Mouse (Mus musculus) gastrocnemius, postnatal 14 days (tissue): Measurements from ENCODE around the gene C3. TPM values are rescaled to one million over a fixed set of nuclear protein-coding genes. Genes with fewer than 3 reads are reported as not detected.

Experiments used
- DNase-seq: peaks from one replicate; pipeline ENCODE4 v3.0.0; 2021; ENCODE audit warnings: mixed read lengths
- intact Hi-C: fragments of 180-260 bp; cut with DNase I; formaldehyde crosslinking; loops from one replicate; pipeline ENCODE4 v1.15.1; 2025; ENCODE audit warnings: low total_unique reads
- total RNA-seq, 2 experiments: library from RNA; stranded (reverse); gene quantifications; 2 replicates each; pipeline ENCODE4 v1.2.3; 2021

The C3 gene
- total RNA-seq, 2 experiments from 2014 or later: 0.60 to 1.2 TPM

- no peak for DNase-seq
- intact Hi-C loops: no loop called here
Measured at GRCm38 (mm10) chr17:57251431-57251830, 23.5 kb upstream of the C3 start.

GRCm38 (mm10) chr17:57250461-57251160 is 22.7 kb upstream of the C3 start:
- intact Hi-C loops: no loop called here
- peak; percentile 70 for DNase-seq

GRCm38 (mm10) chr17:57249186-57250181 is 21.5 kb upstream of the C3 start, which contains the start of gene Trip10:
Trip10 (plus strand) TSS chr17:57249455.
- intact Hi-C loops: loop anchor here (2.0 kb wide), 1 partner anchor 27 kb away; no protein-coding TSS in a partner anchor
- DNase-seq: peak; percentile 97

- DNase-seq: peak; percentile 14
- intact Hi-C loops: loop anchor here (2.0 kb wide), 1 partner anchor 28 kb away; no protein-coding TSS in a partner anchor
Measured at GRCm38 (mm10) chr17:57248771-57249170, 20.8 kb upstream of the C3 start.

- DNase-seq: peak; percentile 84
- intact Hi-C loops: loop anchor here (2.0 kb wide), 1 partner anchor 29 kb away; no protein-coding TSS in a partner anchor
Measured at GRCm38 (mm10) chr17:57248201-57248699, 20.3 kb upstream of the C3 start, which contains the start of gene Gpr108. Gpr108 (minus strand) TSS chr17:57248446.

- peak; percentile 87 for DNase-seq
- intact Hi-C loops: loop anchor here (2.0 kb wide), 1 partner anchor 29 kb away; no protein-coding TSS in a partner anchor
Measured at GRCm38 (mm10) chr17:57247393-57248200, 19.7 kb upstream of the C3 start.

- DNase-seq: peak; percentile 3
- intact Hi-C loops: no loop called here
Measured at GRCm38 (mm10) chr17:57246663-57247392, 18.9 kb upstream of the C3 start.

GRCm38 (mm10) chr17:57245311-57245929 is 17.5 kb upstream of the C3 start:
- intact Hi-C loops: no loop called here
- DNase-seq: peak; percentile 2

- DNase-seq: peak; percentile 2
- intact Hi-C loops: no loop called here
Measured at GRCm38 (mm10) chr17:57243650-57244370, 15.9 kb upstream of the C3 start.

GRCm38 (mm10) chr17:57237181-57237580 is 9.2 kb upstream of the C3 start:
- intact Hi-C loops: no loop called here
- DNase-seq: no peak

GRCm38 (mm10) chr17:57235803-57236202 is 7.9 kb upstream of the C3 start:
- peak; percentile 2 for DNase-seq
- intact Hi-C loops: no loop called here

GRCm38 (mm10) chr17:57234254-57234928 is 6.5 kb upstream of the C3 start:
- intact Hi-C loops: no loop called here
- DNase-seq: no peak

- intact Hi-C loops: no loop called here
- DNase-seq: peak; percentile 8
Measured at GRCm38 (mm10) chr17:57233038-57233437, 5.1 kb upstream of the C3 start.

- intact Hi-C loops: no loop called here
- no peak for DNase-seq
Measured at GRCm38 (mm10) chr17:57232200-57232599, 4.3 kb upstream of the C3 start.

GRCm38 (mm10) chr17:57231321-57231771 is 3.4 kb upstream of the C3 start:
- intact Hi-C loops: no loop called here
- DNase-seq: no peak

GRCm38 (mm10) chr17:57230728-57231125 is 2.8 kb upstream of the C3 start:
- no peak for DNase-seq
- intact Hi-C loops: no loop called here
